8 mouse cellular contexts compared by ENCODE assay signal in genomic region chr17:6778771-6779509, GRCm38 (mm10). TPM values are rescaled to one million over a fixed set of nuclear protein-coding genes. Genes with fewer than 3 reads are reported as not detected.
A peak's percentile ranks its signal among the peaks of the same experiment; 100 is the strongest.
DNase-seq lines count a peak whose midpoint lies in the region; ATAC-seq and TF ChIP-seq lines count a peak whose summit lies in the region.

No protein-coding gene starts in this region.

- H3K9me3 ChIP-seq in hindbrain, postnatal 0 days (ENCODE audit: low read length): no peaks in the 10 kb centered on the region
- no peaks in the 10 kb centered on the region for H3K9me3 ChIP-seq in liver, embryonic 13.5 days (replicated peaks)

- peak overlapping the region; percentile 97 for H3K4me2 ChIP-seq in hindbrain, postnatal 0 days (ENCODE audit: low read depth, low read length)
- peak overlapping the region; percentile 92 for H3K4me2 ChIP-seq in liver, embryonic 13.5 days

- TF ChIP-seq CTCF in hindbrain, postnatal 0 days (IDR thresholded peaks at IDR 0.05; ENCODE audit: low read depth): no peak

- H3K27ac ChIP-seq in hindbrain, postnatal 0 days: peak overlapping the region; percentile 55; the same call in 1 of the 2 replicates
- H3K27ac ChIP-seq in liver, embryonic 13.5 days: peak overlapping the region; percentile 65

- H3K4me1 ChIP-seq in hindbrain, postnatal 0 days (ENCODE audit: insufficient read depth, low read length): peaks cover 14% of the 10 kb centered on the region; the same call in 1 of the 2 replicates
- peaks cover 77% of the 10 kb centered on the region for H3K4me1 ChIP-seq in liver, embryonic 13.5 days (replicated peaks)

- ATAC-seq in hindbrain, postnatal 0 days: peak; percentile 66; the same call in 1 of the 2 replicates
- no peak for ATAC-seq in liver, embryonic 13.5 days (ENCODE audit: low read depth)

- peak overlapping the region; percentile 26 for H3K4me3 ChIP-seq in hindbrain, postnatal 0 days (ENCODE audit: low read length)
- peak overlapping the region; percentile 89 for H3K4me3 ChIP-seq in liver, embryonic 13.5 days (replicated peaks)

- peak overlapping the region; percentile 31 for H3K9ac ChIP-seq in hindbrain, postnatal 0 days (replicated peaks; ENCODE audit: low read length)
- H3K9ac ChIP-seq in liver, embryonic 13.5 days: peak overlapping the region; percentile 67

- no peaks in the 10 kb centered on the region for H3K36me3 ChIP-seq in hindbrain, postnatal 0 days (ENCODE audit: insufficient read depth, low read length)
- H3K36me3 ChIP-seq in liver, embryonic 13.5 days: peaks cover 9% of the 10 kb centered on the region

- WGBS in hindbrain, postnatal 0 days: 5% methylated on average over 23 of the region's 23 CpGs
- WGBS in liver, embryonic 13.5 days (ENCODE audit: insufficient replicate concordance): 13% methylated on average over 23 of the region's 23 CpGs

- peak; percentile 21 to 49 for DNase-seq in right cerebral cortex, adult 2 months (ENCODE audit: low spot score in 2 of 2)
- DNase-seq in right cerebral cortex, postnatal 14 days: no peak
- DNase-seq in brain, adult 2 months (ENCODE audit: low read depth, low spot score): peak; percentile 37
- DNase-seq in forelimb bud, embryonic 11.5 days (ENCODE audit: low read depth, low spot score): peak; percentile 64
- peak; percentile 54 for DNase-seq in hindbrain, postnatal 0 days (ENCODE audit: low spot score)
- peak; percentile 29 for DNase-seq in liver, embryonic 13.5 days
- peak; percentile 75 for DNase-seq in neural tube, embryonic 10.5 days (ENCODE audit: extremely low spot score, low spot score)
- peak; percentile 57 for DNase-seq in thymus, postnatal 25 days

- no peaks in the 10 kb centered on the region for H3K27me3 ChIP-seq in hindbrain, postnatal 0 days (ENCODE audit: insufficient read depth, low read length)
- no peaks in the 10 kb centered on the region for H3K27me3 ChIP-seq in liver, embryonic 13.5 days

RNA-seq across cellular contexts. Expression of gene Ezr, which starts 3.6 kb away (rescaled TPM):
- total RNA-seq in hindbrain, postnatal 0 days (2014; rRNA removed): 44.7 and 52.6 TPM in 2 replicates
- 62.4 and 72.7 TPM in 2 replicates for polyA plus RNA-seq in hindbrain, postnatal 0 days (2015; fragmentation: Nextera tagmentation; extraction: Ambion mirVana)
- polyA plus RNA-seq in liver, embryonic 13.5 days (2015; fragmentation: Nextera tagmentation; extraction: Ambion mirVana): 55.6 and 63.1 TPM in 2 replicates
